Mouse (Mus musculus): ENCODE data around the gene Wwox.

Wwox gene

DNA sequence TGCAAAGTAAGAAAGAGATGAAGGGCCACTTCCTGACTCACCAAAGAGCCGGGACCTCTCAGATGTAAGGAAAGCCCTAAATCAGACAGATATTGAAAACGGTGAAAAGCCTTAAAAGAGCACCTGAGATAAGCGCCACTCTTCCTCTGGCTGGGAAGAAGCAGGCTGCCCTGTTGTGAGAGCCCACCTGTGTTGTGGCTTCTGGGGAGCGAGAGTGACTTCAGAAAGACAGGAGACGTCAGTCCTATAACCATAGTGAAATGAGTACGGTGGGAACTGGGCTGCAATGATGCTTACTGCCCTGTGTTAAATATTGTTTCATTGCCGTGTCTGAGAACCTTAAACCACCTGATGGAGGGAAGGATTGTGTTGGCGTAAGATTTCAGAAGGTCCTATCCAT lies 431.0 kb downstream of the Wwox start:
- no peak for DNase-seq (ENCODE audit: low spot score)

DNA sequence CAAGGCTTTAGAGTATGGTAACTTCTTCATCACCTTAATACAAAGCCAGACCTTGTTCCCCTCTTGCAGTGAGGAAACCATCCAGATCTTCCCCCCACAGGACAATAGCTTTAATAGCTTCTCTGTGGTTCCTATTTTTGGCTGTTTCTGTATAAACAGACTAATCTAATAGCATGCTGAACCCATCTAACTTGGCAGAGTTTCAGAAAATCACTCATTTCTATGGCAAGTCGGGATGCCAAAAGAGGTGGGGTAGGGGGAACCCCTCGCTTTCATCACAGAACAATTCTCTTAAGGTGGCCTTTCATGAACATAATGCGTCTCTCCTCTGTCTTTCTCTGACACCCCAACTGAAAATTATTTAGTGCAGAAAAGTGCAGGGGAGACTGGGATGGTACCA lies 433.0 kb downstream of the Wwox start:
- DNase-seq (ENCODE audit: low spot score): no peak

DNA sequence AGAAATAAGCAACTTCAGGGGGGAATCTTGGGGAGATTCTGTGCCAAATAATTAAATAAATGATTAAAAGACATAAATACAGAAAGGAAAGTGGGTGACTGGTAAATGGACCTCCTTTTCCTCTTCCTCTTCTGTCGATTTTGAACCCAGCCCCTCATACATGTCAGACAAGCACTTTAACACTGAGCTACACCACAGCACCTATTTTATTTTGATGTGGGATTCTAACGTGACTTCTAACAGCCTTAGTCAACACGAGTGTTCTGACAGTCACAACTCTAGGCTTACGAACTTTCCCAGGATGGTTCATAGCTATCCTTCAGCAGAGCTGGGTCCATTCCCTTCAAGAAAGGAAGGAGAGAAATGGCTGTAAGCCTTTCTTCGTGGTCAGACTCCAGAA lies 435.7 kb downstream of the Wwox start:
- no peak for DNase-seq (ENCODE audit: low spot score)

DNA sequence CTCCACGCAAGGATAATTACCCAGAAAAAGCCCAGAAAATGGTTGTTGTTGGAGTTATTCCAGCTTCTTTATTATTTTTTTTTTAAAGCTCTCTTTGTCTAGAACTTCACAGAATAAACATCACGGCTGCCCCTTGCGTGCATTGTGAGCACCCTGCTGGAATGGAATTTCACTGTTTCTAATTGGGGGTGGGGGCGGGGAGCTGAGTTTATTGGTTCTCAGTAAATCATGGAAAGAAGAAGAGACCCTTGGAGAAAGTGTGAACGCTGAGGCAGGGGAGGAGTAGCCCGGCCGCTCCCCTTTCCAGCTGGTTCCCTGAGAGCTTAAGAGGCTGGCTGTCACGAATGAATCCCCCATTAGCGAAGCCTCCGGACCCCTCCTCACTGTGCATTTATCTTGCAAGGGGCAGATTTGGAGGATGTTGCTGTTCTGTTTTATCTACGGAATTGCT lies 436.7 kb downstream of the Wwox start:
- no peak for DNase-seq (ENCODE audit: low spot score)

DNA sequence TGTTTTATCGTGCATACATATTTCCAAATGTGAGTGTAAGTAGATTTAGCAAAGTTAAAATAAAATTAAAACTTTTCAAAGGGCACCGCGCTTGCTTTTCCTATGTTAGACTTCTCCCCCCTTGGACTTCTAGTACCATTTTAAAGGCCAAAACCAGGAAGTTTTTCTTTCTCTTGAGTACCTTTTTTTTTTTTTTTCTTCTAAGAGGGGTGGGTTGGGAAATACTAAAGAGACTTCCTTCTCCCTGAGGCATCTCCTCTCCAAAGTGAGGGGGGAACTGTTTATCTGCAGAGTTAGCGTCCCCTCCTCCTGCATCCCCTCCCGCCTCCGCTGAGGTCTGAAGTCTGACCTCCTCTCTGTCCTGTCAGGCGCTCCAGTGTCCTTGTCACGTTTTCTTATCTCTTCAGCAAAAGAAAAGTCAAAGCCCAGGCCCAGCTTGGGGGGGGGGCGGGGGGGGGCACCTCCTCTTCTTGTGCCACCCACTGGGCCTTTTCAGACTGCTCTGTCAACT lies 437.3 kb downstream of the Wwox start:
- DNase-seq (ENCODE audit: low spot score): peak; percentile 38

DNA sequence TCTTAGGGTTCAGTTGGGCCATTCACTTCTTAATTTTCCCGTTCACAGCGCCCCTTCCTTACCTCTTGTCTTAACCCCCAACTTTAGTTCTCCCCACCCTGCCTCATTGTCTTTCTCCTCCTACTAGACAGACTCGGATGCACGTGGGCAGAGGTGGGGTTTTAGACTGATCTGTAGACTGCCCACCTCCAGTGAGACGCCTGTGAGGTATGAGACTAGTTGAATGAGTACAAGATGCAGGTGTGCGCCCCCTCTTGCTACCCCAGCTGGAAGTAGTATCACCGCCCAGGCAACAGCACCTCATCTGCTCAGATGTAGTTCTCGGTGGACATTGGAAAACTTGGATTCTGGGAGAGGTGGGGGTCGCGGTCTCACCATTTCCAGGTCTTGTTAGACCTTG lies 437.8 kb downstream of the Wwox start:
- no peak for DNase-seq (ENCODE audit: low spot score)

DNA sequence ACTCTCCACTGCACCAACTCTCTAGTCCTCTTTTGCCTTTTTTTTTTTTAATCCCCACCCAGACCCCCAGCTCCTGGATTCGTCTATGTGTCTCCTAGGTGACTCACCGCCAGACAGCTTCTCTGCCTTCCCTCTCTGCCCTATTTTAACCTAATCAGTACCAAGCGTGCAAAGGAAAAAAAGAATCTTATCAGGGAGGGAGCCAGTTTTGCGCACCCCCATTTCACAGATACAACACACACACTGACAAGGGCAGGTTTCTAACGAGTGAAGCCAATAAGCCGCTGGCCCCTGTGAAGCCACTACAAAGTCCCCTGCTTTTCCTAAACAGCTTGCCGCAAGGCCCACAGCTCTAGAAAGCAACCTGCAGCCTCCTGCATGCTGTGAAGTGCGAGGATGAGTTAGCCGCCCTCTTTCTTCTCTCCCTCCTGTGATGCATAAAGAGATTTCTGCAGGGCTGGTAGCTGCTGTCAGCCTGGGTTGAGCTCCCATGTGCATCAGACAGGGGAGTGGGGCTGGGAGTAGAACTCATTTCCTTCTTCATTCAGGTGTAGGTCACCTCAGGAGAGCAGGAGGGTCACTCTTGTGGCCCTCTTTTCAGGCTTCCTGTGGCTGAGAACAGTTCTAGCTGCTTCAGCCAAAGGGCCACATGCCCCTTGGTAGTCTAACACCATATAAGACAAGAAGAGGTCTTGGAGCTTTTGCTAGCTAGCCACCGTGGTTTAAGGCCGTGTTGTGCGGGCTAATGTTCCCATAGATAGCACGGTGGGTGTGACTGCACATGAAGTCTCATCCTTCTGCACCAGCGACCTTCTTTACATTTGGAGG lies 439.2 kb downstream of the Wwox start:
- no peak for DNase-seq (ENCODE audit: low spot score)

DNA sequence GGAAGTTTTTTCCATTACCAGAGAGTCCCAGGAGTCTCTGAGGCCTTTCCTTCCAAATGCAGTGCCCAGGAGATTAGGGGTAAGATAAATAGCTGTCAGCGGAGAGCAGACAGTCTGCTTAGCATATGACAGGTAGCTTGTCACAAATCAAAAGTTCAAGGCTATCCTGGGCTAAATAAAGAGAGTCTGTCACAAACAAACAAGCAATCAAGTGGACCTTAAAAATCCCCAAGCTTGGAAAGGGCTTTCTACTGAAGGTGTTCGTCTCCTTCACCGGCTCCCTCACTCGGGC lies 439.8 kb downstream of the Wwox start:
- DNase-seq (ENCODE audit: low spot score): no peak

DNA sequence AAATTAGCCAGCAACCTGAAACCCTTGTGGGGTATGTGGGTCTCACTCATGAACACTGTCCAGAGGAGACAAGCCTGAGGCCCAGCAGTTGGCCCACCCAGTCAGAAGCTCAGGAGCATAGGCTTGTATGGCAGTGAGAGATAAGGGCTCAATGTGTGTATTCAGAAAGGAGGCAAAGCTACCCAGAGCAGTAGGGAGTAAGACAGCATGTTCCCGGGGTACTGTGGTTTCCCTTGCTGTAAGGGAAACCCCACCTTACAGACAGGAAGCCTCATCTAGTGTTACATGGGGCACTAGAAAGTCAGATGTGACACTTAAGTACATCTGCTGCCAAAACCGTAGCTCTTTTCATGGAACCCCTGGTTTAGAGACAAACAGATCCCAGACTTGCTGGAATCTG lies 440.2 kb downstream of the Wwox start:
- DNase-seq (ENCODE audit: low spot score): no peak

DNA sequence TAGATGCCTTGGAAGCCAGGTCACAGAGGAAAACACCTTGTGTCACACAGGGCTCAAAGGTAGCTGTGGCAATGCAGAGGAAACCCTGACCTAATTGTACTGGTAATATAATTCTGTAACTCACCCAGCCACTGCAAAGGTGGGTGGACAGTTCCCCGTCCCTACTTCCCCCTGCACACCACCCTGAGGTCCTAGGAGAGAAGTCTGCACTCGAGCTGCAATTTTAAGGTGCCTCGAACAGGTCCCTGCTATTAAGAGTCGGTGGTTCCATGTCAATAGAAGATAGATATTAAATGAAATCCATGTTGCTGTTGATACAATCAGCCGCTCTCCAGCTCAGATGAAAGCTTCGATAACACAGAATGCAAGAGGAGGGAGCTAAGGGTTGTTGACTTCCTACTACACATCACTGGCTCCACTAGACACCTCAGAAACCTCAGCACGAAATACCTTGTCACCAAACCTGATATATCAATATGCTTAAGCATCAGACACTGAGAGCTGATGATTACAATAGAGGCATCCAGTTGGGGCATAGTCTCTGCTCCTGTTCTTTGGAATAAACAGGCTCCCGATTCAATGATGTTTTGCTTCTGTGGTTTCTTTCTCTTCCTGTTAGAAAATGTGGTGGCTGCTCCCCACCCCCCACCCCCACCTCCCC lies 441.1 kb downstream of the Wwox start:
- no peak for DNase-seq (ENCODE audit: low spot score)

DNA sequence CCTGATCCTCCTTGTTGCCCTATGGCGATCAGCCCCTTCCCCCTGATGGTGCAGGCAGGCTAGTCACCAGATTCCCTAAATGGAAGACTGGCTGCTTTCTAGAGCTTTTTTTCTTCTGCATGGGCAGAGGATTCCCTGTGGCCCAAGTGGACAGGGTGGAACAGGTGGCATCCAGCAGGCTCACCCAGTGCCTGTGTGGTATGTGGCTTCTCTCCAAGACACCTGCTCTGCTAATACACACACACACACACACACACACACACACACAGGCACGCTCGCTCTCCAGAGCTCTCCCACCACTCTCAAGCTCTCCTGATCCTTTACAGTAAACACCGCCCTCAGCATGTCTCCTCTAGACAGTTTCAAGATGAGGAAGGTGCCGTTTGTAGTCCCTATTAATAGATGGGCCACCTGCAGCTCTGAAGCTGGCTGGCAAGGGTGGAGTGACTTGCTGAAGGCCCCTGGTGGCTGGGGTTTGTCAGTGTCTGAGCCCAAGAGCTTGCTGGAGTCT lies 442.5 kb downstream of the Wwox start:
- no peak for DNase-seq (ENCODE audit: low spot score)

DNA sequence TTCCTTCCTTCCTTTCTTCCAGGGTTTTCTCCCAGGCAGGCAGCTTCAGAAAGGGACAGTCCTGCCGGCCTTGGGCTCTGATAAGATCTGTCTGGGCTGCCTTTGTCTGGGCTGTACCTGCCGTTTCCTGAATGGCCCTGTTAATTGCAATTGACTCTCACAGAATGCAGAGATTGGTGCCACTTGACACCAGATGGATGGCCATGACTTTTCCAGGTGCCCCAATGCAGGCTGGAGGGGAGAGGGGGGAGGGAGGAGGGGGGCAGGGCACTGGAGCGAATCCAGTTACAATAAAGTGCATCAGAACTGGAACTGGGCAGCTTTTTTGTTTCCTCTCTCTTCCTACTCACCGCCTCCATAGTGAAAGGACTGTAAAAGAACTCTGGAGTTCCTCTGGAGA lies 443.0 kb downstream of the Wwox start:
- DNase-seq (ENCODE audit: low spot score): no peak

DNA sequence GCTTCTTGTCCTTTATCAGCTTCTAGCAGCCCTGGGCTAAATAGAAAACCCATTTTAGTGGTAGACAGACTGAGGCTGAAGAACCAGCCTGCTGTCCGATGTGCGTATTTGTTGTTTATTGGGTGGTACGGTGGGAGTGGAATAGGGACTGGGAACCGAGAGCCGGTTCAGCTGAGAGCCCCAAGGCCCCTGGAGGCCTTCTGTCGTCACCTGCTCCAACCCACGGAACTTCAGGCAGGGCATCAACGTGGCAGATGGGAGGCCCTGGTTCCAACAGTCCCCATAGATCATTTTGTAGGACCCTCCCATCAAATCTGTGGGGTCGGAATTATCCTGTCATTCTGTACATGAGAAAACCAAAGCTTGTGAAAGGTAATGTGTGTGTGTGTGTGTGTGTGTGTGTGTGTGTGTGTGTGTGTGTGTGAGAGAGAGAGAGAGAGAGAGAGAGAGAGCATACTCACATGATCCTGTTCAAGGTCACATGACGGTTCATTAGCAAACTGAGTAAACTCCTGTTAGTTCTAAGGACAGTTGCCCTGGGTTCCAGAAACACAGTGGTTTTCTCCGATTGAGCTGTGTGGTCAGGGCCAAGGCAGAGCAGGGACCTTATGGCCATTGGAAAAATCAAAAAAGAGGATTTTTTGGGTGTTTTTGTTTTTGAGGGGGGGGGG lies 443.6 kb downstream of the Wwox start:
- no peak for DNase-seq (ENCODE audit: low spot score)

DNA sequence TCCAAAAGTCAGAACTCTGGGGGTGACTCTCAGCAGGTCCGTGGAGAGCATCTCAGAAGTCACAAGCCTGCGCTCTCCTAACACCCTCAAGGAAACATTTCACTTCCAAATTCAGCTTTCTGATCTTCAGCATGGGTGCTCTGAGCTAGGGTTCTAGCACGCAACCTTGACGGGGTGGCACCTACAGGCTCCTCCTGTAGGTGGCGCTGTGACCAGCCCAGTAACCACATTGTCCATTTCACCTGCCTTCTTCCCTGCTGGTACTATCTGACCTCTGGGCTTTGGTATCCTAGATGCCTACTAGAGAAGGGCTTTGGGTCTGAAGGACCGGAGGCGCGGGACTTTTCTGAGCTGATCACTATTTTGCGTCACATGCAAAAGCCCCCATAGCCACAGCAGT lies 444.5 kb downstream of the Wwox start:
- no peak for DNase-seq (ENCODE audit: low spot score)

DNA sequence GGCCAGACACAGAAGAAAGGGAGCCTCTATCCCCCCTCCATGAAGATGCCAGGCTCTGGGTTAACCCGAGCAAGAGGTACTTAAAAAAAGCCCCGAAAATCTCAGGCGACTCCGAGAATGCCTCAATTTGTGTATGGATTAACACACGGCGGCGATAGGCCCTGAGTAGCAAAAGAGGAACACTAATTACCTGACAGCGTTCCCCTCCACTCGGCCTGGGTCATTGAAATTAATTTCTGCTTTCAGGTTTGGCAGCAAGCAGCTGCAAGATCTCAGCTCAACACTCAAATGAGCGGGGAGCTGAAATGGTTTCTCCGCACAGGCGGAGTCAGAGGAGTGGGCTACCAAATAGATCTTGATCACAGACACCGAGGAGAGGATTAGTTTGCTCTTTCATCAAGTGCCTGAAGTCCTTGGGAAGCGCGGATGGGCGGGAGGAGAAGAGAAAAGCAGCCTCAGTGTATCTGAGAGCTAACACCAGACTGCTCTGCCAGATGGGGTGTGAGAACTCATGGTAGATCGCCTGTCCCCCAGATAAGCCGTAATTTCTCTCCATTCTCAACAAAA lies 445.7 kb downstream of the Wwox start:
- no peak for DNase-seq (ENCODE audit: low spot score)

DNA sequence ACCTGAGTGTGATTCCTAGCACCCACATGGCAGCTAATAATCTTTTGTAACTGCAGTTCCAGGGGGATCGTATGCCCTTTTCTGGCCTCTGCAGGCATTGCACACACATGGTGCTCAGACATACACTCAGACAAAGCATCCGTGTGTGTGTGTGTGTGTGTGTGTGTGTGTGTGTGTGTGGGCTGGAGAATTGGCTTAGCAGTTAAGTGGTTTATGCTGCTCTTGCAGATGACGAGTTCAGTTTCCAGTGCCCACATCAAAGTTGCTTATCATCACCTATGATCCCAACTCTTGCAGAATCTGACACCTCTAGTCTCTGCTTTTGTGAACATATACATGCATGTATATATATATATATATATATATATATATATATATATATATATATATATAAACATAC lies 448.9 kb downstream of the Wwox start:
- DNase-seq (ENCODE audit: low spot score): no peak

DNA sequence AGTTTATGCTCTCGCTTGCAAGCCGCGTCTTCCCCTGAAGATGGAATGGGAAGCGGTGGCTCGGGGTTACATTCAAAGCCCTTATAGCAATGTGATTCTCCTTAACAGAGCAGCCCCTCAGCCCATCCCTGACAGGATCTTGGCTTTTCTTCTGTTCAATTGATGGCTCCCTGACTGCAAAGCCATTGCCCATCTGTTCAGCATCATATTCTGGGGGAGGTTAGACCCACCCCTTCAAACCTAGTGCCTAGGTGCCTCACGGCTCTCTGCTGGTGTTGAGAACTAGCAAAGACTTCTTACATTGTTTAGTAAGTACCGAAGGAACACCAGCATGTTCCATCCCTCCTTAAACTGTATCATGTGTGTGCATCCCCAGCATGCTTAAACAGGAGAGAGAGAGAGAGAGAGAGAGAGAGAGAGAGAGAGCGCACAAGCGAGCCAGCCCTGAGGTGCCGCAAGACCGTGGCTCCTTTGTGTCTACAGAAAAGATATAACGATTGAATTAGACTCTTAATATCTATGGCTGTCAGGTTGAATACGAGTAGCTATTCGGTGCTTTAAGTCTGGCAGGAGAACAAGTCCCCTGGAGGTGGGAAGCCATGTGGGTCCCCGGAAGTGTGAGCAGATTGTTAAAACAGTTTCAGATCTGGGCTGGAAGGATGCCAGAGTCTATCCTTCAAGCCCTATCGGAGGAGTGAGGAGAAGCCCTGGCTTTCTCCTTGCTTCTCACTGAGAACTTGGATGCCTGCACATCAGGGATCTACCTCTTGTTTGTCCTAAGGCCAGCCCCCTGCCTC lies 450.3 kb downstream of the Wwox start:
- DNase-seq (ENCODE audit: low spot score): no peak

DNA sequence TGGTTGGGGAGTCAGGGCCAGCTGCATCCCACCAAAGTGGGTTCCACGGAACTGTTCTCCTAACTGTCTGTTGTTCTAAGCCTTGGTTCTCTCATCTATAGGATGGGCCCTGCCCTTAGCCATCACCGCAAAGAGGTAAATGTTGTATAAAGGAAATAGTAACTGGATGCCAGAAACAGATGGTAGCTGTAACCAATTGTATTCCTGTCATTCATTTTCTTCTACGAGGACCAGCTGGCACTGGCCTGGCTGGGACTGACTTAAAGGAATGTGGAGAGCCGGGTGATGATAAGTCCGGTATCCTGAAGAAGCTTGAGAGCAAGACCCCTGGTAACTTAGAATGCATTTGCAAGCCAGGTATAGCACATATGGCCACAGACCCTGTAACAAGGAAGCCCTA lies 451.0 kb downstream of the Wwox start:
- no peak for DNase-seq (ENCODE audit: low spot score)

DNA sequence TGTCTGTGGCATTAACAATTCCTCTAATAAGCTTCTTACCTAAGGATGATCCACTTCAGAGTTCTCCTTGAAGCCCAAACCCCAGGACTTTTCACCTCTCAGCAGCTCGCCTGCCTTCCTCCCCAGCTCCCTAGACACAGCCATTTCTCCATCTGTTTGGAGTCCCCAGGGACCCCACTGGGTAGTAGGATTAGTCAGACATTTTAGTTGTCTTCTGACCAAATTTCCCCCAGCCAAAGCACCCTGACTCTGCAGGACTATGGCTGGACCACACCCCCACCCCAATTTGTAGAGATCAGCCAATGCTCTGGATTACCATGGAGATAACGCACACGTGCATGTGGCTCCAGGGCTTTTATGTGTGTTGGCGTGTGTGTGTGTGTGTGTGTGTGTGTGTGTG lies 451.8 kb downstream of the Wwox start:
- DNase-seq (ENCODE audit: low spot score): no peak

DNA sequence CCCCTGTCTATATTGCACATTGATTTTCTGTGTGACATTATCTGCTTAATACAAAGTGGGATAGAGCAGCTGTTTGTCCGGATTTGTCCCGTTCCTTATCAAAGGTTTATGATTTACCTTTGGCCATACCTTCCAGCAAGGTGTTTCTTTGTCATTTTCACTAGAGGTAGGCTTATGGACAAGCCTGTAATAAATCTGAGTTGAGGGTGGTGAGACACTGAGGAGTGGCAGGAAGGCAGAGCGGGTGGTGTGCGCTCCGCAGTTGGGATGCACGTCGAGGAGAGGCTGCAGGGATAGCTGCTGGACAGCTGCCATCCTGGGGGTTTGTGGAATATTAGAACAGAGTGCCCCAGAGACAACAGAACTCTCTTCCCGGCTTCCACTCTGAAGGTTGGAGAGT lies 458.0 kb downstream of the Wwox start:
- DNase-seq (ENCODE audit: low spot score): no peak

DNA sequence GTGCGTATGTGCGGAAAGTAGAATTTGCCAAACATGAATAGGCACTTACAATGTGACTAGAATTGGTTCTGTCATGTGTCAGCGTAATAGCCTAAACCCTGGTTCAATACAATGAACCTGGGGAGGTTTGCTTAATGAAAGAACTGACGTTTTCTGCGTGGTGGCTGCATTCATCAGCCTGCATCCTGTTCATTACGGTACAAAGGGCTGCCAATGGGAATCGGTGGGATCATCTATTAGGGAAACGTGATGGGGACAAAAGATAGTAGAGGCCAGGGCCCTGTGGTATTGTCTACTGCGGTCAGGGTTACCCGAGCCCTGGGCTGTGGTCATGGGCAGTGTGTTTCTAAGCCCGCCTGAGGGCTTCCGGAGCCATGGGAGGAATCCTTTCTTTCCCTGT lies 459.7 kb downstream of the Wwox start:
- no peak for DNase-seq (ENCODE audit: low spot score)

DNA sequence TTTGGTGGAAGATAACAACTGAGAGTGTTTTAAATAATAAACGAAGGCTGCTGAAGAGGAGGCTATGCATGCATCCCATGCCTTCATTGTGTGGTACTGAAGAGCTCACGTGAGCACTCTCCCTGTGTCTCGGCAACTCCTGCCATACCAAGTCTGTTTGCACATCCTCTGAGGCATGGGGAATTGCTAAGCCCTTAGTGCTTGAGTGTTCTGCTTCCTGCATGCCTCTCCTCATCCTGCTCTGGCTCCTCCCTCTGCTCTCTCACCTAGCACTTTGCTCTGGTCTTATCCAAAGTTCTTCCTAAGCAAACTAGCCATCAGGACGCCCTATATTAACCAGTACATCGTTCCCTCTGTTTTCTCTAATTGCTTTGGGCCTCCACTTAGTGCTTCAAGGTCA lies 463.1 kb downstream of the Wwox start:
- no peak for DNase-seq (ENCODE audit: low spot score)

All from ovary, adult 18-20 months (tissue).